Mouse (Mus musculus) liver, postnatal 0 days (tissue): ENCODE results near the gene Pkn1.

Experiments
- CTCF ChIP-seq: sonication (generic); IDR thresholded peaks from 2 replicates; pipeline ENCODE4 v1.5.1; 2016; ENCODE audit warnings: antibody characterized with exemption, low read depth
- EP300 ChIP-seq: IDR thresholded peaks from 2 replicates; pipeline ENCODE4 v1.6.1; 2016; ENCODE audit warnings: antibody characterized with exemption, low read depth, mild to moderate bottlenecking

- TF ChIP-seq CTCF = peak; percentile 98
- TF ChIP-seq EP300 = no peak
Measured at GRCm38 (mm10) chr8:83662421-83662826, 36.6 kb downstream of the Pkn1 start.
